Mouse (Mus musculus): ENCODE data around the gene Pik3r1. TPM values are rescaled to one million over a fixed set of nuclear protein-coding genes. Genes with fewer than 3 reads are reported as not detected.

The Pik3r1 gene
- 46.8 and 46.9 TPM in 2 replicates for polyA plus RNA-seq (2015; fragmentation: Nextera tagmentation; extraction: Ambion mirVana)

DNA sequence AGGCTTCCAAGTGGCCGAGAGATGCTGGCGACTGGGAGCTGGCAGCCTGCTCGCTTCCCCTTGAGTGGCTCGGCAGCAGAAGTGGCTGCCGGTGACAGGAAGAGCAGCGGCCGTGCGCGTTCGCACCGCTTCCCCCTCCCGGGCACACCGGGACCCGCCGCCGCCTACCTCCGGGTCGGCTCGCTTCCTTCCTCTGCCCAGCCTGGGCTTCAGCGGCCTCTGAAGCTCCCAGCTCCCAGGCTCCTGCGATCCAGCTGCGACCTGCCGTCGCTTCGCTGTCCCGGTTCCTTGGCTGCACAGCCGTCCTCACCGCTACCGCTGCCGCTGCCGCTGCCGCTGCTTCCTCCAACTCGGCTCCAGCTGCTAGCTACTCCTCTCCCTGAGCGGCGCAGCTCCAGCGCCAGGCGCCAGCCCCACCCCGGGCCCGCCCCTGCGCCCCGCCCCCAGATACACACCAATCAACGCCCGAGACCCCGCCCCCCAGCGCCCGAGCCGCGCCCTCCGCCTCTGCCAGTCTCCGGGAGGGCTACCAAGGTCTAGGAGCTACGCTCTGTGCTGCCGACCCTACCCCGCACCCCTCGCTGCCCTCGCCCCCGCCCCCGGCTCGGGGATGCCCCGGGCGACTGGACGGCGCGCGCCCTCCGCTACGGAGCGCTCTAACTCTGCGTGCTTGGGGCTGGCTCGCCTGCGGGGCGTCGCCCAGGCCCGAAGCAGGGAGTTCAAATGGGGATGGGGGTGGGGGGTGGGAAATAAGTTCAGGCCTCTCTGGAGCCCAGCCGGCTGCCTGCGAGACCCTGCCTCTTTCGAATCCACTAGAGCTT lies at the start of gene Pik3r1:
TSS of gene Pik3r1 (minus strand) at position 409 of the 821 bp plus-strand sequence.
- 0 out of 2 replicates have a peak, but pooled peaks cover 2% of the 10 kb centered on the region for H3K27me3 ChIP-seq
- H3K9me3 ChIP-seq: no peaks in the 10 kb centered on the region
- peak; percentile 98 for ATAC-seq (ENCODE audit: low FRiP score)
- no peaks in the 10 kb centered on the region for H3K36me3 ChIP-seq
- under 1% methylated on average over 68 of the region's 76 CpGs for WGBS
- peak within 1 kb of the TSS; percentile 88 for H3K4me2 ChIP-seq
- peak within 1 kb of the TSS; percentile 97 for H3K27ac ChIP-seq
- H3K4me3 ChIP-seq: peak within 1 kb of the TSS; percentile 94
- peak within 1 kb of the TSS; percentile 97 for H3K9ac ChIP-seq
- peaks cover 38% of the 10 kb centered on the region for H3K4me1 ChIP-seq (replicated peaks)

GRCm38 (mm10) chr13:101813267-101813900 lies 45.4 kb upstream of the Pik3r1 start:
- Histone ChIP-seq H3K4me1 (replicated peaks) (peaks cover 20% of the 10 kb centered on the region), H3K9me3 (no peaks in the 10 kb centered on the region), H3K27me3 (no peaks in the 10 kb centered on the region)

GRCm38 (mm10) chr13:101812341-101812740 lies 44.3 kb upstream of the Pik3r1 start:
- Histone ChIP-seq H3K36me3 (no peaks in the 10 kb centered on the region), H3K4me1 (replicated peaks) (peaks cover 20% of the 10 kb centered on the region), H3K9ac (no peak overlapping the region), H3K4me2 (no peak overlapping the region), H3K27ac (no peak overlapping the region), H3K27me3 (no peaks in the 10 kb centered on the region), H3K9me3 (no peaks in the 10 kb centered on the region), H3K4me3 (no peak overlapping the region)
- WGBS: 80% methylated on average over 5 of the region's 5 CpGs
- ATAC-seq (ENCODE audit: low FRiP score): no peak

More at GRCm38 (mm10) chr13:101813267-101813900, 45.4 kb upstream of the Pik3r1 start:
- Histone ChIP-seq H3K4me3 (no peak overlapping the region), H3K36me3 (no peaks in the 10 kb centered on the region), H3K4me2 (peak overlapping the region; percentile 35), H3K27ac (no peak overlapping the region; the same call in 1 of the 2 replicates), H3K9ac (no peak overlapping the region)
- no peak for ATAC-seq (ENCODE audit: low FRiP score)
- WGBS: 6% methylated on average over 10 of the region's 10 CpGs

- Histone ChIP-seq H3K9ac (no peak overlapping the region), H3K4me2 (no peak overlapping the region), H3K4me3 (no peak overlapping the region), H3K27ac (no peak overlapping the region), H3K9me3 (no peaks in the 10 kb centered on the region; the same call in 1 of the 2 replicates), H3K4me1 (replicated peaks) (peaks cover 20% of the 10 kb centered on the region), H3K27me3 (no peaks in the 10 kb centered on the region), H3K36me3 (no peaks in the 10 kb centered on the region)
- 35% methylated on average over 9 of the region's 9 CpGs for WGBS
- 0 out of 2 replicates have a peak, but pooled peaks have one; percentile 32 for ATAC-seq (ENCODE audit: low FRiP score)
Measured at GRCm38 (mm10) chr13:101811882-101812281, 43.9 kb upstream of the Pik3r1 start.

GRCm38 (mm10) chr13:101810667-101811066 lies 42.6 kb upstream of the Pik3r1 start:
- Histone ChIP-seq H3K36me3 (no peaks in the 10 kb centered on the region), H3K27ac (no peak overlapping the region), H3K27me3 (no peaks in the 10 kb centered on the region), H3K4me1 (replicated peaks) (peaks cover 20% of the 10 kb centered on the region), H3K9ac (no peak overlapping the region), H3K4me3 (no peak overlapping the region), H3K4me2 (no peak overlapping the region), H3K9me3 (no peaks in the 10 kb centered on the region; the same call in 1 of the 2 replicates)
- WGBS: 86% methylated on average over 7 of the region's 7 CpGs
- no peak for ATAC-seq (ENCODE audit: low FRiP score)

- Histone ChIP-seq H3K4me2 (no peak overlapping the region), H3K4me3 (no peak overlapping the region), H3K36me3 (no peaks in the 10 kb centered on the region), H3K9me3 (no peaks in the 10 kb centered on the region; the same call in 1 of the 2 replicates), H3K9ac (no peak overlapping the region), H3K27ac (no peak overlapping the region), H3K27me3 (no peaks in the 10 kb centered on the region), H3K4me1 (replicated peaks) (peaks cover 20% of the 10 kb centered on the region)
- no peak for ATAC-seq (ENCODE audit: low FRiP score)
- WGBS: 79% methylated on average over 3 of the region's 3 CpGs
Measured at GRCm38 (mm10) chr13:101809796-101810195, 41.8 kb upstream of the Pik3r1 start.

GRCm38 (mm10) chr13:101805559-101806091 lies 37.6 kb upstream of the Pik3r1 start:
- ATAC-seq (ENCODE audit: low FRiP score): no peak
- 69% methylated on average over 3 of the region's 3 CpGs for WGBS

DNA sequence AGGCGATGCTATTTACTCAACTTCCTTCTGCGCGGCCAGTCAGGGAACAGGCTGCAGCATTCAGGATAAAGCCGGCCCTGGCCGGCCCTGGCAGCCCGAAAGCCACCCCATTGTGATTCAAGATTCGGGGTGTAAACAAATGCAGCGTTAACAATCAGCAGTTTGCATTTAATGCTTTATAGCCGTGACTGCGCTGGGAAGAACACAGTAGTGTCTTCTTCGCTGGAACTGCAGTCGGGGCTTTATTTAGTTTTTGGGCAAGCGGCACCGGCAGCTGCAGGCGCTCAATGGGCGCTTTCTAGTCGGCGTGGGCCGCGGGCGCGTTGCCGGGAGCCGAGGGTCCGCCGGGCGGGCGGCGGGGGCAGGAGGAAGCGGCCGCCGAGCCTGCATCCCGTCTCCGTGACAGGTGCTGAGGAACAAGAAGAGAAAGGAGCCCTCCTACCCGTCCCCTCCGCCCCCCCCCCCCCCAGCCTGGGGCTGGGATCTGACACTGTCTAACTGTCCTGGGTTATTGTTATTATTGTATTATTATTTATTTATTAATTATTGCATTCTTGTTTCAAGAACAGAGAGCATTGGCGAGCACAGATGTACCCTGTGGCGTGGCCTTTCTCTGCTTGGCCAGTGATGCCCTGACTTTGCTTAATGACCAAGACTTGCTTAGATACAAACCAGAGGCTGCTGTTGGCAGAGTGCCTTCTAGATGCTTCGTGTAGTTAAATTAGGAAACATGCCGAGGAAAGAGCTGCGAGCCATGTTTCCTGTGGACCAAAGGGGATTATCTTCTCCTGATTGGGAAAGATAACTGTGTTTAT lies 33.6 kb upstream of the Pik3r1 start:
- Histone ChIP-seq H3K9me3 (no peaks in the 10 kb centered on the region), H3K4me2 (peak overlapping the region; percentile 67), H3K36me3 (no peaks in the 10 kb centered on the region), H3K4me1 (replicated peaks) (peaks cover 20% of the 10 kb centered on the region), H3K27me3 (0 out of 2 replicates have a peak, but pooled peaks cover 3% of the 10 kb centered on the region), H3K9ac (peak overlapping the region; percentile 78), H3K4me3 (peak overlapping the region; percentile 44), H3K27ac (peak overlapping the region; percentile 79)
- WGBS: 1% methylated on average over 41 of the region's 41 CpGs
- ATAC-seq (ENCODE audit: low FRiP score): peak; percentile 94

More at GRCm38 (mm10) chr13:101805559-101806091, 37.6 kb upstream of the Pik3r1 start:
- Histone ChIP-seq H3K27me3 (no peaks in the 10 kb centered on the region), H3K27ac (no peak overlapping the region), H3K4me3 (no peak overlapping the region), H3K4me1 (replicated peaks) (peaks cover 14% of the 10 kb centered on the region), H3K9me3 (no peaks in the 10 kb centered on the region; the same call in 1 of the 2 replicates), H3K36me3 (no peaks in the 10 kb centered on the region), H3K9ac (no peak overlapping the region), H3K4me2 (no peak overlapping the region)

- peak overlapping the region; percentile 78 for H3K9ac ChIP-seq
- H3K4me3 ChIP-seq: peak overlapping the region; percentile 44
- H3K27ac ChIP-seq: peak overlapping the region; percentile 79
- 0 out of 2 replicates have a peak, but pooled peaks cover 3% of the 10 kb centered on the region for H3K27me3 ChIP-seq
- H3K36me3 ChIP-seq: no peaks in the 10 kb centered on the region
- peak; percentile 50; the same call in 1 of the 2 replicates for ATAC-seq (ENCODE audit: low FRiP score)
- H3K9me3 ChIP-seq: no peaks in the 10 kb centered on the region
- peaks cover 20% of the 10 kb centered on the region for H3K4me1 ChIP-seq (replicated peaks)
- 17% methylated on average over 10 of the region's 10 CpGs for WGBS
- H3K4me2 ChIP-seq: peak overlapping the region; percentile 67
Measured at GRCm38 (mm10) chr13:101800833-101801371, 32.9 kb upstream of the Pik3r1 start.

DNA sequence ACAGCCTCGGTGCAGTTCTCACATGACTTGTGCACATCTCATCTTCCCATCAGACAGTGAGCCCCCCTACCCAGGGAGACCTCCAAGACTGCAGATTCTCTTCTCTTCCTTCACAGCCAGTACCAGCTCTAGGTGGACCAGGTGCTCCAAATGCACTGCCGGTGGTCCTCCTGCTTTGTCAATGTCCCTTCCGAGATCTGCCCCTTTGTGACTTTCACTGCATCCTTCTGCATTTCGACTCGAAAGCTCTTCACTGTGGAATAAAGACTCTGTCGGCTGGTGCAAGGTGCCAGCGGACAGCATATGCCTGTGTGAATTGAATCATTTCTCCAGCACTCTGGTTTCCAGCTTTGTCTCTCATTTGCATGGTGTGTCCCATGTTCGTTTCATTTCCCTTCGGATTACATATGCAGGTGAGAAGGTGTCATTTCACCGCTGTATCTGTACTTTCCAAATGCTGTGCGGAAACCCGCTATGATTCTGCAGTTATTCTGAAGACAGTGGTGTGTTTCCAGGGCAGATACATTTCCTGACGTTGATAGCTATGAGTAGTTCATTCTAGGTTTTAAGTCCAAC lies 32.1 kb upstream of the Pik3r1 start:
- Histone ChIP-seq H3K27ac (0 out of 2 replicates have a peak overlapping the region, but pooled peaks have one; percentile 30), H3K4me3 (no peak overlapping the region), H3K4me2 (no peak overlapping the region), H3K27me3 (0 out of 2 replicates have a peak, but pooled peaks cover 3% of the 10 kb centered on the region), H3K36me3 (no peaks in the 10 kb centered on the region), H3K9ac (no peak overlapping the region), H3K9me3 (no peaks in the 10 kb centered on the region), H3K4me1 (replicated peaks) (peaks cover 20% of the 10 kb centered on the region)
- 68% methylated on average over 13 of the region's 13 CpGs for WGBS
- no peak for ATAC-seq (ENCODE audit: low FRiP score)

DNA sequence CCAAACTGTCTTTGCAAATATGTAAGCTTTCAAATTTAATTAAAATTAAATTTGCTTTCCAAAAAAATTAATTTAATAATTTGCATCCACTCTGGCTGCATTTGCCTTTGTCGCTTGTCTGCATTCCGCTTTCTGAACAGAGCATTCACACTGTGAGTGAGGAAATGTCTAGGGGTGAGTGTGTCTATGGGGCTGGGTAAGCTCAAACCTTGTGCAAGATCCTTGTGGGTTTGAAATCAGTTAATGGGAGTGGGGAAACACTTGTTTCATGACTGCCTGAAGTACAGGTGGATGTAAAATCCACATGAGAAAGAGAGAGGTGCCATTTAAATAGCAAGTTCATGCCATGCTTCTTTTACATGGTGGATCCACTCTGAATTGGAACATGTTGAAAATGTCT lies 31.3 kb upstream of the Pik3r1 start:
- no peaks in the 10 kb centered on the region for H3K9me3 ChIP-seq
- no peaks in the 10 kb centered on the region for H3K36me3 ChIP-seq
- H3K4me3 ChIP-seq: no peak overlapping the region
- peaks cover 20% of the 10 kb centered on the region for H3K4me1 ChIP-seq (replicated peaks)
- 94% methylated on average over 2 of the region's 2 CpGs for WGBS
- H3K9ac ChIP-seq: no peak overlapping the region
- no peak overlapping the region for H3K4me2 ChIP-seq
- no peak for ATAC-seq (ENCODE audit: low FRiP score)
- H3K27me3 ChIP-seq: 0 out of 2 replicates have a peak, but pooled peaks cover 3% of the 10 kb centered on the region
- H3K27ac ChIP-seq: no peak overlapping the region
